Mouse (Mus musculus) heart, postnatal 0 days (tissue): ENCODE results near the gene Abhd12. TPM values are rescaled to one million over a fixed set of nuclear protein-coding genes. Genes with fewer than 3 reads are reported as not detected.

Source experiments
- ATAC-seq: fragments of 200-750 bp; cut with Nextera tagmentation; 2 replicates; pipeline ENCODE4 v1.8.0; 2017; ENCODE audit warnings: low read depth, moderate number of reproducible peaks, moderate library complexity; ENCODE audit not compliant: insufficient read depth
- DNase-seq: peaks from one replicate; pipeline ENCODE4 v3.0.0-alpha.2; 2016; ENCODE audit warnings: low spot score
- H3K27ac ChIP-seq: fragments of 300-500 bp; sonication (generic); 2 replicates; pipeline ENCODE4 v1.5.1; 2014; ENCODE audit warnings: low read depth, mild to moderate bottlenecking
- H3K27me3 ChIP-seq: fragments of 300-500 bp; sonication (generic); 2 replicates; pipeline ENCODE4 v1.6.1; 2014; ENCODE audit warnings: low read length, mixed read lengths; ENCODE audit not compliant: control insufficient read depth, insufficient read depth
- H3K36me3 ChIP-seq: fragments of 300-500 bp; sonication (generic); replicated peaks from 2 replicates; pipeline ENCODE4 v1.6.1; 2014; ENCODE audit warnings: low read length, mixed read lengths; ENCODE audit not compliant: control insufficient read depth, insufficient read depth
- H3K4me1 ChIP-seq: fragments of 300-500 bp; sonication (generic); 2 replicates; pipeline ENCODE4 v1.6.1; 2014; ENCODE audit warnings: antibody characterized with exemption; ENCODE audit not compliant: control insufficient read depth, insufficient read depth
- H3K4me2 ChIP-seq: fragments of 300-500 bp; sonication (generic); 2 replicates; pipeline ENCODE4 v1.6.1; 2014; ENCODE audit warnings: low read depth, mild to moderate bottlenecking, low read length, moderate library complexity
- H3K4me3 ChIP-seq: fragments of 300-500 bp; sonication (generic); 2 replicates; pipeline ENCODE4 v1.5.1; 2014; ENCODE audit warnings: low read depth, low read length
- H3K9ac ChIP-seq: fragments of 300-500 bp; sonication (generic); replicated peaks from 2 replicates; pipeline ENCODE4 v1.6.1; 2014; ENCODE audit warnings: low read depth, low read length, mixed read lengths
- H3K9me3 ChIP-seq: fragments of 300-500 bp; sonication (generic); replicated peaks from 2 replicates; pipeline ENCODE4 v1.6.1; 2016; ENCODE audit warnings: low read length; ENCODE audit not compliant: control insufficient read depth
- CTCF ChIP-seq: IDR thresholded peaks from 2 replicates; pipeline ENCODE4 v1.5.1; 2016; ENCODE audit warnings: antibody characterized with exemption, control low read depth, low read depth
- EP300 ChIP-seq: IDR thresholded peaks from 2 replicates; pipeline ENCODE4 v1.6.1; 2016; ENCODE audit warnings: antibody characterized with exemption, low read depth
- WGBS: fragments of 180-500 bp; shearing (Covaris S2); extraction: QIAGEN DNeasy Blood & Tissue Kit; methylation state at CpG from one replicate; pipeline ENCODE4 v1.1.7; 2014; 5-methylcytosine and 5-hydroxymethylcytosine counted together
- polyA plus RNA-seq: library from polyadenylated mRNA; unstranded; fragments of >200 nt; fragmentation: Nextera tagmentation; extraction: Ambion mirVana; gene quantifications from 2 replicates; pipeline ENCODE4 v1.2.1, GENCODE M21; 2015
- total RNA-seq: library from RNA; depleted of rRNA; stranded (reverse); fragments of >200 nt; gene quantifications from 2 replicates; pipeline ENCODE4 v1.2.3, GENCODE M21; 2014; ENCODE audit warnings: low replicate concordance

Gene Abhd12
- total and polyA plus RNA-seq, 2 experiments from 2014 or later = 31.5 to 32.6 TPM

DNA sequence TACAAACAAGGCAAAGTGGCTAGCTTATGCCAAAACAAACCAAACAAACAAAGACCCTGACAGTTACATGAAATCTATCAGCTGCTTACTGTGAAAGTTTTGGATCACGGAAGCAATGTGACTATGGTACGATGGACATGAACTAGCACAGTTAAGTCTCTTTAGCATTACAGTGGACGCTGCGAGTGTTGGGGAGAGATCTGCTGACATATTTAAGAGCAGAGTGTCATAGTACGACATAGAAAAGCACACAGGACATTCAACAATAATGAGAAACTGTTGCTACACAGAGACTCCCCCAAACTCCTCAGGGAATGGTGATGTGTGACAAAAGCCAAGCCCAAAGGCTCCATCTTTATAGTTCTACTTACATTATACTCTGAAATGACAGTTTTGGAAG, 39.5 kb upstream of the Abhd12 start:
- DNase-seq (no peak), ATAC-seq (no peak)
- no peak overlapping the region for H3K4me3 ChIP-seq
- no peaks in the 10 kb centered on the region for H3K9me3 ChIP-seq
- H3K27me3 ChIP-seq = no peaks in the 10 kb centered on the region
- no peak for TF ChIP-seq EP300
- no peak for TF ChIP-seq CTCF
- no peaks in the 10 kb centered on the region for H3K4me1 ChIP-seq
- WGBS = 83% methylated on average over 5 of the region's 5 CpGs
- H3K9ac ChIP-seq = no peak overlapping the region
- 0 out of 2 replicates have a peak, but pooled peaks cover 3% of the 10 kb centered on the region for H3K36me3 ChIP-seq
- no peak overlapping the region for H3K4me2 ChIP-seq
- no peak overlapping the region for H3K27ac ChIP-seq

DNA sequence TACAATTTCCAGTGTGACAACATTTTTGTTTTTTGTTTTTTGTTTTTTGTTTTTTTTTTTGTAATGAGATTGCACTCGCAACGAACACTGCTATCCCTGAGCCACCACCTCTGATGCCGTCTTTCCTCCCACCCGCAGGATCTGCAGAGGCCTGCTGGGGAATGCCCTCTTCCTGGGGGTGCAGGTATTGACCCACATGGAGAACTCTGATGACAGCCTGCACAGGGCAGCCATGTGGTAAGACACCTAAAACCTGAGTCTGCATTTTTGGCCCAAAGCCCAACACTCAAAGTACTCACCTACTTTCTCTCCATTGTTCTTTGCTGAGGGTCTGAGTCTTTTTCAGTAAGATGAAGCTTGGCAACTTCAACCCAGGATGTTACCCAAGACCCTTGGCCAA, 30.1 kb upstream of the Abhd12 start:
- ATAC-seq = no peak

DNA sequence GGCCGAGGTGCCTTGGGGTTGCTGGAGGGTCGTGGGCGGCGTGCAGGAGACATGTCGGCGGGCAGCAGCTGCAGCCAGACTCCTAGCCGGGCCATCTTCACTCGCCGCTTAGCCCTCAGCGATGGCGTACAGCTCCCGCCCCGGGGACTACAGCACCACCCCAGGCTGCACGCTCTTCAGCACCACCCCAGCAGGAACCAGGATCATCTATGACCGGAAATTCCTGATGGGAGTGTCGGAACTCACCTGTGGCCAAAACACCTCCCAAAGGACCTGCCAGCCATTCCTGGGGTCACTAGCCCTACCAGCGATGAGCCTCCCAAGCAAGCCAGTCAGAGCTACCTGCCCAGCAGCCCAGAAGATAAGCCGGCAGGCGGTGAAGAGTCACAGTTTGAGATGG, 28.9 kb upstream of the Abhd12 start:
- Histone ChIP-seq H3K4me1 (no peaks in the 10 kb centered on the region), H3K4me3 (no peak overlapping the region), H3K36me3 (no peaks in the 10 kb centered on the region), H3K27me3 (no peaks in the 10 kb centered on the region), H3K4me2 (no peak overlapping the region), H3K27ac (no peak overlapping the region), H3K9me3 (no peaks in the 10 kb centered on the region), H3K9ac (no peak overlapping the region)
- no peak for ATAC-seq
- WGBS = 76% methylated on average over 19 of the region's 19 CpGs
- DNase-seq = no peak
- no peak for TF ChIP-seq EP300
- no peak for TF ChIP-seq CTCF

More for the DNA sequence above, 30.1 kb upstream of the Abhd12 start:
- TF ChIP-seq CTCF (no peak), EP300 (no peak)
- Histone ChIP-seq H3K27ac (no peak overlapping the region), H3K36me3 (no peaks in the 10 kb centered on the region), H3K4me3 (no peak overlapping the region), H3K9me3 (no peaks in the 10 kb centered on the region), H3K4me1 (no peaks in the 10 kb centered on the region), H3K27me3 (no peaks in the 10 kb centered on the region), H3K9ac (no peak overlapping the region), H3K4me2 (no peak overlapping the region)
- DNase-seq = no peak
- WGBS = 90% methylated on average over 4 of the region's 4 CpGs

DNA sequence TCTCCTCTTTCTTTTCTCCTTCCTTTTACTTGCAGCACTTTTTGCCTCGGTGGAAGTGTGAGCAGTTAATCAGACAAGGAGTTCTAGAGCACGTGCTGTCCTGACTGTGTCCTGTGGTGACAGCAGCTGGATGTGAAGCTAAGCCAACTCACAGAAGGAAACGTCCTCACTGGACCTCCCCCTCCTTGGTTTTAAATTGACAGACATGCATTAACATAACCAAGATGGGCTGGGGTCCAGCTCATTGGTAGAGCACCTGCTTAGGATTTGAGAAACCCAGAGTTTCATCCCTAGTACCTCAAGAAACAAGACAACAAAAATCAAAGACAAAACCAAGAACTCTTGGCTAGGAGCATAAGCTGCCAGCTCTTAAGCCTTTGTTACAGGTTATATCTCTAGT, 26.3 kb upstream of the Abhd12 start:
- 32% methylated on average over 3 of the region's 3 CpGs for WGBS

DNA sequence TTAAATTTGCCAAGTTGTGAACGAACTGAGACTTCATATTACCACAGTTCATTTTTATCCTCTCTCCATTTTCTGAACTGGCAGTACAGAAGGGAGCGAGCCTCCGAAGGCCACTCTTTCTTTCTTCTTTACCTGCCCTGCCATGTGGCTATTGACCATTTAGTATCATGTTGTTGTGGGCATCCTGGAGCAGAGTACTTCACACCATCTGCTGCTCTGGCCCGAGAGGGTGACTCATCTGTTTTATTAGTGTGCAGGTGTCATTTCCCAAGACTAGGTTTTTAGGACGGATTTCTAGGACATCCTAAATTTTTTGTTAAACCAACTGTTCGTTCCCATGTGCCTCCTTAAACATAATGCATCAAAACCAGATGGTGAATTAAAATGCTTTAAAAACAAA, 24.6 kb upstream of the Abhd12 start:
- Histone ChIP-seq H3K27me3 (no peaks in the 10 kb centered on the region), H3K4me1 (no peaks in the 10 kb centered on the region), H3K36me3 (no peaks in the 10 kb centered on the region; the same call in 1 of the 2 replicates), H3K4me3 (no peak overlapping the region), H3K9me3 (no peaks in the 10 kb centered on the region), H3K4me2 (no peak overlapping the region), H3K27ac (no peak overlapping the region), H3K9ac (no peak overlapping the region)
- DNase-seq (no peak), ATAC-seq (no peak)
- no peak for TF ChIP-seq EP300
- TF ChIP-seq CTCF = no peak
- 83% methylated on average over 6 of the region's 6 CpGs for WGBS

More for the DNA sequence above, 26.3 kb upstream of the Abhd12 start:
- ATAC-seq (no peak), DNase-seq (no peak)
- Histone ChIP-seq H3K4me3 (no peak overlapping the region), H3K4me1 (no peaks in the 10 kb centered on the region), H3K36me3 (no peaks in the 10 kb centered on the region; the same call in 1 of the 2 replicates), H3K9me3 (no peaks in the 10 kb centered on the region), H3K27me3 (no peaks in the 10 kb centered on the region), H3K4me2 (no peak overlapping the region), H3K9ac (no peak overlapping the region), H3K27ac (no peak overlapping the region)
- TF ChIP-seq EP300 (no peak), CTCF (no peak)

DNA sequence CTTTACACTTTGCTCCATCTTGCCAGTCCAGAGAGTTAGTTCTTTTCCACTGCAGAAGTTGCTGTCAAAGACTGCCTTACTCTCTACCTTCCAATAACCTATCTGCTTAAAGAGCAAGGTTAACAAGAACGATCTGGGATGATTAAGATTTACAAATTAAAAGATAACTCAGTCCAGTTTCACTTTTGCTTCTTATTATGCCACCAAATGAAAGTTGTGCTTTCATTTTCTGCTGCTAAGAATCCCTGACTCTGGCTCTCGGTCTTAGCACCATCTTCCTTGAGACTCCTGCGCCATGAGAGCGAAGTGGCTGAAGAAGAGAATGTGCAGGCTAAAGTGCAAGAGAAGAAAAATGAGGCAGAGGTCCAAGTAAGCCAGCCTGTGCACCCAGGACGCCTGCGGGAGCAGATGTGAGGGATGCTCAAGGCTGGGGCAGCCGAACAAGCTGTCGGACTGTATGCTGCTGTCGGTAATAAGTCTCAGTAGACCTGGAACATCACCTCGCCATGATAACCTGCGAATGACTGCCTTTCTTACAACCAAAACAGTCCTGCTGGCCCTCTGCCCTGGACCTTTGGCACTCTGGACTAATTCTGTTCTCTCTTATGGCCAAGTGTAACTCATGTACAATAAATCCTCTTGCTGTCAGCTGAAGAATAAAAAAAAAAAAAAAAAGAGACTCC, 22.6 kb upstream of the Abhd12 start:
- H3K4me3 ChIP-seq = no peak overlapping the region
- DNase-seq (no peak), ATAC-seq (no peak)
- H3K4me1 ChIP-seq = no peaks in the 10 kb centered on the region
- H3K36me3 ChIP-seq = no peaks in the 10 kb centered on the region; the same call in 1 of the 2 replicates
- no peak overlapping the region for H3K9ac ChIP-seq
- TF ChIP-seq CTCF (no peak), EP300 (no peak)
- no peaks in the 10 kb centered on the region for H3K9me3 ChIP-seq
- no peak overlapping the region for H3K27ac ChIP-seq
- H3K27me3 ChIP-seq = no peaks in the 10 kb centered on the region
- no peak overlapping the region for H3K4me2 ChIP-seq
- 84% methylated on average over 11 of the region's 11 CpGs for WGBS
